Mouse (Mus musculus): ENCODE results near the gene Cadm4. TPM values are rescaled to one million over a fixed set of nuclear protein-coding genes. Genes with fewer than 3 reads are reported as not detected.

The Cadm4 gene
- polyA plus RNA-seq, 1 experiment: 160 TPM

DNA sequence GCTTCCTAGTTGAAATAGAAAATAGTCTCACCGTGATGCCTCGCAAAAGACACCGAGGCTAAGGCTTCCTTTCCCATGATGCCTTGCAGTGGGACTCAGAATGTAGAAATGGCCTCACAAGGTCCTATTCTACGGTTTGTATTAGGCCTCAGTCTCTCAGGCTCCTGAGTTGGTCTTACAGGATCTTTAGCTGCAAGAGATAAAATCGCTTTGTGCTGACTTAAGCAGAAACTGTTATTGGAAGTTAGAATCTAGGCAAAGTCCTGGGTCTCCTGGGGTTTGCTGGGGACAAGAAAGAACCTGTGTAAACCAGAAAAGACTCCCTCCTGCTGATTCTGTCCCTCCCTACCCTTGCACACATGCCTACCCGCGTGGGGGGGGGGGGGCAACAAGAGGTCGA, 5.5 kb upstream of the Cadm4 start:
- H3ac ChIP-seq (ENCODE audit: control insufficient read depth, insufficient read length, low read depth): no peak overlapping the region
- no peaks in the 10 kb centered on the region for H3K27me3 ChIP-seq (ENCODE audit: control insufficient read depth, insufficient read depth, insufficient read length)
- peaks cover 9% of the 10 kb centered on the region for H3K79me2 ChIP-seq (ENCODE audit: control insufficient read depth, insufficient read depth)
- peaks cover 2% of the 10 kb centered on the region for H3K79me3 ChIP-seq (ENCODE audit: low read depth)
- H3K4me3 ChIP-seq (ENCODE audit: insufficient read depth, poor library complexity, severe bottlenecking): no peak overlapping the region
- no peak for TF ChIP-seq CEBPB (IDR thresholded peaks at IDR 0.05; ENCODE audit: low read depth)
- TF ChIP-seq CTCF (IDR thresholded peaks at IDR 0.05; ENCODE audit: control insufficient read depth, insufficient read depth, insufficient read length): no peak
- TF ChIP-seq USF1 (IDR thresholded peaks at IDR 0.05; ENCODE audit: low read depth): no peak
- no peak for TF ChIP-seq MAX (IDR thresholded peaks at IDR 0.05)
- TF ChIP-seq MYOG (IDR thresholded peaks at IDR 0.05; ENCODE audit: control insufficient read depth, extremely low read depth, insufficient read length): no peak
- no peak for TF ChIP-seq FOSL1 (IDR thresholded peaks at IDR 0.05; ENCODE audit: insufficient read depth, low read length, poor library complexity, severe bottlenecking)
- TF ChIP-seq MYOD1 (IDR thresholded peaks at IDR 0.05; ENCODE audit: control insufficient read depth, insufficient read length, low read depth): no peak
- peaks cover 52% of the 10 kb centered on the region for H3K36me3 ChIP-seq (ENCODE audit: control insufficient read depth, insufficient read depth)

DNA sequence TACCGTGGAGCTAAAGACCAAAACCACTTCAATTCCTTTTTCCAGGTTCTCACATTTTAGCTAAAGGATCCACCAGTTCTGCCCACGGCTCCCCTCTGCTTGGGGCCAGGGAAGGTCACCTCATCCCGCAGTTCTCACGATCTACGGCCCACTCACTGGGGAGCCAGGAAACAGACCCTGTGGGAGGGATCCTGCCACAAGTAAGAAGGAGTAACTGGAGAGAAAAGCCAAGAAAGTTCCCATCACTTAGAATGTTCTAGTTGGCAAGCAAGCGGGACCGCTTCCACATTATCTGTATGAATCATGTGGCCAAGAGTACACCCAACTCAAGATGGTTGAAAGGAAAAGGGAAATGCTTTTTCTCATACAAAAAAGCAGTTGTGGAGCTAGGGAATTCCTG, 5.0 kb upstream of the Cadm4 start:
- peaks cover 2% of the 10 kb centered on the region for H3K79me3 ChIP-seq (ENCODE audit: low read depth)
- peaks cover 46% of the 10 kb centered on the region for H3K36me3 ChIP-seq (ENCODE audit: control insufficient read depth, insufficient read depth)
- no peak overlapping the region for H3ac ChIP-seq (ENCODE audit: control insufficient read depth, insufficient read length, low read depth)
- H3K79me2 ChIP-seq (ENCODE audit: control insufficient read depth, insufficient read depth): peaks cover 9% of the 10 kb centered on the region
- H3K4me3 ChIP-seq (ENCODE audit: insufficient read depth, poor library complexity, severe bottlenecking): no peak overlapping the region
- TF ChIP-seq MYOD1 (IDR thresholded peaks at IDR 0.05; ENCODE audit: control insufficient read depth, insufficient read length, low read depth) (no peak), MAX (IDR thresholded peaks at IDR 0.05) (no peak), CEBPB (IDR thresholded peaks at IDR 0.05; ENCODE audit: low read depth) (no peak), CTCF (IDR thresholded peaks at IDR 0.05; ENCODE audit: control insufficient read depth, insufficient read depth, insufficient read length) (no peak), MYOG (IDR thresholded peaks at IDR 0.05; ENCODE audit: control insufficient read depth, extremely low read depth, insufficient read length) (no peak), USF1 (IDR thresholded peaks at IDR 0.05; ENCODE audit: low read depth) (no peak), FOSL1 (IDR thresholded peaks at IDR 0.05; ENCODE audit: insufficient read depth, low read length, poor library complexity, severe bottlenecking) (no peak)
- no peaks in the 10 kb centered on the region for H3K27me3 ChIP-seq (ENCODE audit: control insufficient read depth, insufficient read depth, insufficient read length)

DNA sequence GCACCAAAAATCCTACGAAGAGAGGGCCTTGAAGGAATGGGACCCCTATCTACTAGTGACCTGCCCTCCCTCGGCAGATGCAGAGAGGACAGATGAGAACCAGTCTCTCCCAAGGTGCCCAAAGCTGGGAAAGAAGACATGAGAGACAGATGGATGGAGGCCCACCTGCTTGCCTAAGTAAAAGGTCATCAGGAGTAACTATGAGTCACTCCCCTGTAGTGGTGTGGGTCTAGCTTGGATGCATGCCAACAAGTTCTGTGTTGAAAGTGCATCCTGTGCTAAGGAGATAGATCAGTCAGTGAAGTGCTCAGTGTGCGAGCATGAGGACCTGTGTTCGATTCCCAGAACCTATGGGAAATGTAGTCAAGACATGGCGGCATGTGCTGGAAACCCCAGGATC, 2.9 kb upstream of the Cadm4 start:
- TF ChIP-seq MYOG (IDR thresholded peaks at IDR 0.05; ENCODE audit: control insufficient read depth, extremely low read depth, insufficient read length): no peak
- no peak for TF ChIP-seq MYOD1 (IDR thresholded peaks at IDR 0.05; ENCODE audit: control insufficient read depth, insufficient read length, low read depth)
- TF ChIP-seq CTCF (IDR thresholded peaks at IDR 0.05; ENCODE audit: control insufficient read depth, insufficient read depth, insufficient read length): no peak
- TF ChIP-seq FOSL1 (IDR thresholded peaks at IDR 0.05; ENCODE audit: insufficient read depth, low read length, poor library complexity, severe bottlenecking): no peak
- no peak for TF ChIP-seq MAX (IDR thresholded peaks at IDR 0.05)
- TF ChIP-seq USF1 (IDR thresholded peaks at IDR 0.05; ENCODE audit: low read depth): no peak
- no peak for TF ChIP-seq CEBPB (IDR thresholded peaks at IDR 0.05; ENCODE audit: low read depth)
- Histone ChIP-seq H3K36me3 (ENCODE audit: control insufficient read depth, insufficient read depth) (peaks cover 27% of the 10 kb centered on the region), H3ac (ENCODE audit: control insufficient read depth, insufficient read length, low read depth) (no peak overlapping the region), H3K79me3 (ENCODE audit: low read depth) (no peaks in the 10 kb centered on the region), H3K27me3 (ENCODE audit: control insufficient read depth, insufficient read depth, insufficient read length) (no peaks in the 10 kb centered on the region), H3K79me2 (ENCODE audit: control insufficient read depth, insufficient read depth) (no peaks in the 10 kb centered on the region), H3K4me3 (ENCODE audit: insufficient read depth, poor library complexity, severe bottlenecking) (no peak overlapping the region)

DNA sequence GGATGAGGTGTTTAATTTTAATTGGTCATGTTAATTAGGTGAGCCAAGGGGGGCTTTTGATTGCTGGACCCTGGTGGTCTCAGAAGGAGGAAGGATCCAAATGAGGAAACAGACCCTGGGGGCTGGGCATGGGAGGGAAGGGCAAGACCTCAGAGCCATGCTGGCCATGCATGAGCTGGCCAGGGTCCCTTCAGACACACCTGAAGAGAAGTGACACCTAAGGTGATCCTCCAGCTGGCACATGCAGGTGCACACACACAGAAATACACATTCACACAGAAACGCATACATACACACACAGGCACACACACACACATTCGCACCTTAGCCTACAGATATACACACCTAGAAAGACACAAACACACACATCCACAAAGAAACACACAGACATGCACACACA, 2.1 kb upstream of the Cadm4 start:
- peaks cover 19% of the 10 kb centered on the region for H3K36me3 ChIP-seq (ENCODE audit: control insufficient read depth, insufficient read depth)

DNA sequence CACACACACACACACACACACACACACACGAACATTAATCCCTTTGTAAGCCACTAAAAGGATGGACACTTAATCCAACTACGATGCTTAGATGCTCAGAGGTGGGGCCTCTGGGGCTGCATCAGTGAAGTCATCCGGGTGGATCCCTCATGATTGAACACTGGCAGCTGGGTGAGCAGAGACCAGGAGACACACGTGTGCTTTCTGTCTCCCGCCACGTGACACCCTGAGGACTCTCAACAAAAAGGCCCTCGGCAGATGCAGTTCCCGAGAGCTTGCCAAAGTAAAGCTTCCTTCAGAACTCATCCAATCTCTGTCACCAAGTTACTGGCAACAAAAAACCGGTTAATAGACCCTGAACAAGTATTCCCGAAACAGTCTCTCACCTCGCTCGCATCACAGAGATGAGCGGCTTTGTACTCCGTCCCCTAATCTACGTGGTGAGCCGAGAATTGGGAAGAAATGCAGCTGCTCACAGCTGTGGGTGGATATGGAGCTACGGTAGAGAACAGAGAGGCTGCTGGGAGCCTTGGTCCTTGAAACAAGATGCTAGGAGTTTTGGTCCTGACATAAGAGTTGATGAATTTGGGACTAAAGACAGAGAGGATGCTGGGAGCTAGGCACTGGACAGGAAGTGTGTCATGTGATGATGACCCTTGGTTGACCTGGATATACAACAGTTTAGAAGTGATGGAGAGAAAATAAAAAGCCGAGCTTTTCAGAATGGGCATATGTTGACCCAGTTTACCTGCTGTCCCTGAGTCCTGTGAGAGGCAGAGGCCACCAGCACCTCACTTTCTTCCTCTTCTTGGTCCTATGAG, 1.5 kb upstream of the Cadm4 start:
- no peaks in the 10 kb centered on the region for H3K79me2 ChIP-seq (ENCODE audit: control insufficient read depth, insufficient read depth)
- H3K79me3 ChIP-seq (ENCODE audit: low read depth): no peaks in the 10 kb centered on the region
- peak overlapping the region; percentile 36 for H3ac ChIP-seq (ENCODE audit: control insufficient read depth, insufficient read length, low read depth)
- no peaks in the 10 kb centered on the region for H3K27me3 ChIP-seq (ENCODE audit: control insufficient read depth, insufficient read depth, insufficient read length)
- TF ChIP-seq USF1 (IDR thresholded peaks at IDR 0.05; ENCODE audit: low read depth) (peak; percentile 91), MYOG (IDR thresholded peaks at IDR 0.05; ENCODE audit: control insufficient read depth, extremely low read depth, insufficient read length) (no peak), MYOD1 (IDR thresholded peaks at IDR 0.05; ENCODE audit: control insufficient read depth, insufficient read length, low read depth) (peak; percentile 88)
- peaks cover 13% of the 10 kb centered on the region for H3K36me3 ChIP-seq (ENCODE audit: control insufficient read depth, insufficient read depth)
- peak overlapping the region; percentile 46 for H3K4me3 ChIP-seq (ENCODE audit: insufficient read depth, poor library complexity, severe bottlenecking)

More for the DNA sequence above, 2.1 kb upstream of the Cadm4 start:
- Histone ChIP-seq H3K27me3 (ENCODE audit: control insufficient read depth, insufficient read depth, insufficient read length) (no peaks in the 10 kb centered on the region), H3ac (ENCODE audit: control insufficient read depth, insufficient read length, low read depth) (no peak overlapping the region), H3K4me3 (ENCODE audit: insufficient read depth, poor library complexity, severe bottlenecking) (no peak overlapping the region), H3K79me3 (ENCODE audit: low read depth) (no peaks in the 10 kb centered on the region), H3K79me2 (ENCODE audit: control insufficient read depth, insufficient read depth) (no peaks in the 10 kb centered on the region)
- TF ChIP-seq MAX (IDR thresholded peaks at IDR 0.05): no peak
- TF ChIP-seq FOSL1 (IDR thresholded peaks at IDR 0.05; ENCODE audit: insufficient read depth, low read length, poor library complexity, severe bottlenecking): no peak
- TF ChIP-seq CTCF (IDR thresholded peaks at IDR 0.05; ENCODE audit: control insufficient read depth, insufficient read depth, insufficient read length): no peak
- no peak for TF ChIP-seq MYOG (IDR thresholded peaks at IDR 0.05; ENCODE audit: control insufficient read depth, extremely low read depth, insufficient read length)
- TF ChIP-seq USF1 (IDR thresholded peaks at IDR 0.05; ENCODE audit: low read depth): no peak
- no peak for TF ChIP-seq CEBPB (IDR thresholded peaks at IDR 0.05; ENCODE audit: low read depth)
- no peak for TF ChIP-seq MYOD1 (IDR thresholded peaks at IDR 0.05; ENCODE audit: control insufficient read depth, insufficient read length, low read depth)

Measured in C2C12 (cell line).